Mouse (Mus musculus) CH12.LX (cell line): ENCODE data around the gene Sema6d. TPM values are rescaled to one million over a fixed set of nuclear protein-coding genes. Genes with fewer than 3 reads are reported as not detected.

Experiments used
- DNase-seq: peaks from one replicate; pipeline ENCODE4 v3.0.0-alpha.2; 2013; ENCODE audit errors: extremely low read depth
- H3K27ac ChIP-seq: 2 replicates; pipeline ENCODE4 v1.5.1; 2012; ENCODE audit warnings: low read depth, mild to moderate bottlenecking, control low read depth, moderate library complexity; ENCODE audit not compliant: insufficient read depth
- H3K27me3 ChIP-seq: replicated peaks from 2 replicates; pipeline ENCODE3; 2012; ENCODE audit warnings: inconsistent platforms
- H3K36me3 ChIP-seq, 2 experiments: replicated peaks in 1 of 2; 2 replicates each; pipeline versions ENCODE3 to v1.6.1; 2012; ENCODE audit warnings: inconsistent platforms in 1 of 2, low read length in 1 of 2, mild to moderate bottlenecking in 1 of 2, mixed read lengths in 1 of 2, moderate library complexity in 1 of 2; ENCODE audit not compliant: control insufficient read depth in 1 of 2, insufficient read depth in 1 of 2
- H3K4me1 ChIP-seq, 2 experiments: 2 replicates each; pipeline ENCODE4 v1.6.1; 2012; ENCODE audit warnings: inconsistent platforms in 1 of 2, moderate library complexity in 1 of 2; ENCODE audit not compliant: insufficient read depth in 2 of 2, control insufficient read depth in 1 of 2
- H3K4me2 ChIP-seq: 2 replicates; pipeline ENCODE4 v1.6.1; 2012; ENCODE audit warnings: low read depth, mild to moderate bottlenecking, control low read depth; ENCODE audit not compliant: poor library complexity, insufficient read depth, severe bottlenecking
- H3K4me3 ChIP-seq, 3 experiments: fragments of 150-350 bp in 1 of 3; sonication (generic) in 1 of 3; replicated peaks in 1 of 3; 2 replicates each; pipeline versions ENCODE3 to v1.5.1; 2011 to 2012; ENCODE audit warnings: low read depth in 2 of 3, low read length in 2 of 3, mild to moderate bottlenecking in 2 of 3, moderate library complexity in 2 of 3, control low read depth in 1 of 3, improper control_type of control experiment in 1 of 3, inconsistent platforms in 1 of 3, mixed read lengths in 1 of 3; ENCODE audit not compliant: poor library complexity in 1 of 3
- H3K79me2 ChIP-seq: replicated peaks from 2 replicates; pipeline ENCODE4 v1.6.1; 2012; ENCODE audit warnings: mild to moderate bottlenecking, moderate library complexity; ENCODE audit not compliant: control insufficient read depth, poor library complexity, insufficient read depth, severe bottlenecking; ENCODE audit errors: extremely low read depth
- H3K9ac ChIP-seq: 2 replicates; pipeline ENCODE4 v1.6.1; 2012; ENCODE audit warnings: low read depth, mild to moderate bottlenecking, control low read depth, moderate library complexity; ENCODE audit not compliant: insufficient read depth
- H3K9me3 ChIP-seq: replicated peaks from 2 replicates; pipeline ENCODE3; 2012; ENCODE audit warnings: low read length, inconsistent platforms, mixed read lengths
- BHLHE40 ChIP-seq: IDR thresholded peaks from 2 replicates; pipeline ENCODE4 v1.6.1; 2011; ENCODE audit warnings: mild to moderate bottlenecking, low read depth, low read length, improper control_type of control experiment
- CHD1 ChIP-seq: IDR thresholded peaks from 2 replicates; pipeline ENCODE4 v1.6.1; 2012; ENCODE audit warnings: low read depth, low read length, improper control_type of control experiment, inconsistent platforms
- CHD2 ChIP-seq: IDR thresholded peaks from 2 replicates; pipeline ENCODE4 v1.6.1; 2011; ENCODE audit warnings: low read length, improper control_type of control experiment
- CTCF ChIP-seq, 2 experiments: IDR thresholded peaks in 1 of 2; conservative IDR thresholded peaks in 1 of 2; 2 replicates each; pipeline ENCODE4 v1.5.1; 2011 to 2012; ENCODE audit warnings: low read depth in 2 of 2, low read length in 2 of 2, improper control_type of control experiment in 1 of 2, inconsistent platforms in 1 of 2, mild to moderate bottlenecking in 1 of 2, moderate library complexity in 1 of 2
- E2F4 ChIP-seq: IDR thresholded peaks from 2 replicates; pipeline ENCODE4 v1.6.1; 2011; ENCODE audit warnings: low read depth, low read length, improper control_type of control experiment; ENCODE audit not compliant: insufficient replicate concordance
- ELF1 ChIP-seq: IDR thresholded peaks from 2 replicates; pipeline ENCODE4 v1.6.1; 2014; ENCODE audit warnings: low read depth, mild to moderate bottlenecking, inconsistent platforms, low read length, improper control_type of control experiment
- HCFC1 ChIP-seq: IDR thresholded peaks from 2 replicates; pipeline ENCODE4 v1.6.1; 2012; ENCODE audit warnings: low read depth, mild to moderate bottlenecking, inconsistent platforms, low read length, improper control_type of control experiment
- KAT2A ChIP-seq: IDR thresholded peaks from 2 replicates; pipeline ENCODE4 v1.6.1; 2012; ENCODE audit warnings: low read length, improper control_type of control experiment, inconsistent platforms; ENCODE audit not compliant: insufficient replicate concordance
- MAZ ChIP-seq: IDR thresholded peaks from 2 replicates; pipeline ENCODE4 v1.6.1; 2012; ENCODE audit warnings: low read depth, mild to moderate bottlenecking, inconsistent platforms, low read length, improper control_type of control experiment, moderate library complexity
- MEF2A ChIP-seq: IDR thresholded peaks from 2 replicates; pipeline ENCODE4 v1.6.1; 2014; ENCODE audit warnings: low read depth, mild to moderate bottlenecking, inconsistent platforms, low read length, improper control_type of control experiment, borderline replicate concordance
- MXI1 ChIP-seq: IDR thresholded peaks from 2 replicates; pipeline ENCODE4 v1.6.1; 2011; ENCODE audit warnings: mild to moderate bottlenecking, low read depth, low read length, improper control_type of control experiment
- NELFE ChIP-seq: IDR thresholded peaks from 2 replicates; pipeline ENCODE4 v1.6.1; 2011; ENCODE audit warnings: low read depth, low read length, improper control_type of control experiment
- NRF1 ChIP-seq: IDR thresholded peaks from 2 replicates; pipeline ENCODE4 v1.6.1; 2014; ENCODE audit warnings: low read depth, mild to moderate bottlenecking, inconsistent platforms, low read length, improper control_type of control experiment, moderate library complexity
- PAX5 ChIP-seq: IDR thresholded peaks from 2 replicates; pipeline ENCODE4 v1.6.1; 2012; ENCODE audit warnings: low read length, inconsistent platforms, mixed read lengths
- RAD21 ChIP-seq: IDR thresholded peaks from 2 replicates; pipeline ENCODE4 v1.6.1; 2011; ENCODE audit warnings: low read depth, mild to moderate bottlenecking, low read length, improper control_type of control experiment, moderate library complexity
- RCOR1 ChIP-seq: conservative IDR thresholded peaks from 2 replicates; pipeline ENCODE4 v1.6.1; 2012; ENCODE audit warnings: low read depth, mild to moderate bottlenecking, inconsistent platforms, low read length, improper control_type of control experiment
- SMC3 ChIP-seq: IDR thresholded peaks from 2 replicates; pipeline ENCODE4 v1.6.1; 2011; ENCODE audit warnings: low read depth, low read length, improper control_type of control experiment
- ZC3H11A ChIP-seq: IDR thresholded peaks from 2 replicates; pipeline ENCODE4 v1.6.1; 2012; ENCODE audit warnings: low read depth, mild to moderate bottlenecking, inconsistent platforms, low read length, improper control_type of control experiment
- ZKSCAN1 ChIP-seq: IDR thresholded peaks from 2 replicates; pipeline ENCODE4 v1.6.1; 2012; ENCODE audit warnings: low read depth, inconsistent platforms, low read length, improper control_type of control experiment, borderline replicate concordance
- ZMIZ1 ChIP-seq: IDR thresholded peaks from 2 replicates; pipeline ENCODE4 v1.6.1; 2012; ENCODE audit warnings: low read depth, mild to moderate bottlenecking, inconsistent platforms, low read length, improper control_type of control experiment
- dilution Hi-C: fragments of 300-500 bp; cut with MboI; formaldehyde crosslinking; loops from 2 replicates; pipeline ENCODE4 v1.14.3; 2020; ENCODE audit warnings: low sequenced_read_pairs; ENCODE audit not compliant: extremely low pct_unique_long_range_greater_than_20kb, extremely low pct_ligation_motif_present
- in situ Hi-C: fragments of 300-500 bp; cut with MboI; formaldehyde crosslinking; loops from 3 replicates; pipeline ENCODE4 v1.14.3; 2019; ENCODE audit warnings: low sequenced_read_pairs, low pct_ligation_motif_present, low pct_unique_long_range_greater_than_20kb, mixed read lengths
- polyA plus RNA-seq: library from polyadenylated mRNA; unstranded; fragments of >175 nt; gene quantifications from 2 replicates; pipeline ENCODE4 v1.2.1, GENCODE M21; 2012; ENCODE audit warnings: low read depth; ENCODE audit not compliant: insufficient read length
- total RNA-seq, 2 experiments: library from RNA; depleted of rRNA; stranded (reverse); fragments of 300-350 nt in 1 of 2; fragments of >200 nt in 1 of 2; gene quantifications; 2 replicates each; pipeline ENCODE4 v1.2.3; 2012 to 2014

Sema6d gene
- total and polyA plus RNA-seq, 3 experiments, result not detected

DNA sequence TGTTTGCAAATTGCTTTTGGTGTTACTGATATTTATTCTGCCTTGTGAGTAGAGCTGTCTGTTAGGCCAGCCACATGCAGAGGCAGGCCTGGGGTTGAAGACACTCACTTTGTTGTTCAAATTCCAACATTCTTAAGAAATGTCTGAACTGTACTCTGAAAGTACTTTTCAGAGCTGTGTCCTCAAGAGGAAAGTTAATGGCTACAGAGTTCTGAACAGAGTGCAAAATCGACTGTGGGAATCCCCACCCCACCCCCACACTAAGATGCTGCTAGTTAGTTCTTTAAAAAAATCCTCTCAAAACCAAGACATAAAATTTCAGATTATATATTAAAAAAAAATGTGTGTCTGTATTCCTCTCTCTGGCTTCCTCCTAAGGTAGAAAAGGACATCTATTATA is 86.5 kb downstream of the Sema6d start:
- in situ Hi-C loops (no loop called here), dilution Hi-C loops (no loop called here)
- no peak overlapping the region for H3K4me3 ChIP-seq
- no peak for DNase-seq
- H3K9me3 ChIP-seq, result peaks cover 55% of the 10 kb centered on the region
- TF ChIP-seq RAD21 (no peak), RCOR1 (no peak), KAT2A (no peak), MEF2A (no peak), BHLHE40 (no peak), ZKSCAN1 (no peak)
- H3K27me3 ChIP-seq, result no peaks in the 10 kb centered on the region
- no peak overlapping the region for H3K27ac ChIP-seq
- H3K4me2 ChIP-seq, result no peak overlapping the region
- no peaks in the 10 kb centered on the region for H3K4me1 ChIP-seq
- no peaks in the 10 kb centered on the region for H3K79me2 ChIP-seq
- no peak overlapping the region for H3K9ac ChIP-seq
- H3K36me3 ChIP-seq, result no peaks in the 10 kb centered on the region

- DNase-seq, result no peak
- dilution Hi-C loops, result no loop called here
- H3K27me3 ChIP-seq, result no peaks in the 10 kb centered on the region
- H3K79me2 ChIP-seq, result no peaks in the 10 kb centered on the region
- H3K4me1 ChIP-seq, result no peaks in the 10 kb centered on the region
- no peak overlapping the region for H3K4me2 ChIP-seq
- H3K27ac ChIP-seq, result no peak overlapping the region
- TF ChIP-seq HCFC1 (no peak), PAX5 (no peak), ZMIZ1 (no peak), MEF2A (no peak), MAZ (no peak), KAT2A (no peak), CHD1 (no peak)
- in situ Hi-C loops, result no loop called here
- H3K4me3 ChIP-seq, result no peak overlapping the region
- H3K36me3 ChIP-seq, result no peaks in the 10 kb centered on the region
- H3K9ac ChIP-seq, result no peak overlapping the region
- H3K9me3 ChIP-seq, result peaks cover 53% of the 10 kb centered on the region
These were observed 87.0 kb downstream of the Sema6d start for GRCm38 (mm10) chr2:124176711-124177169.

DNA sequence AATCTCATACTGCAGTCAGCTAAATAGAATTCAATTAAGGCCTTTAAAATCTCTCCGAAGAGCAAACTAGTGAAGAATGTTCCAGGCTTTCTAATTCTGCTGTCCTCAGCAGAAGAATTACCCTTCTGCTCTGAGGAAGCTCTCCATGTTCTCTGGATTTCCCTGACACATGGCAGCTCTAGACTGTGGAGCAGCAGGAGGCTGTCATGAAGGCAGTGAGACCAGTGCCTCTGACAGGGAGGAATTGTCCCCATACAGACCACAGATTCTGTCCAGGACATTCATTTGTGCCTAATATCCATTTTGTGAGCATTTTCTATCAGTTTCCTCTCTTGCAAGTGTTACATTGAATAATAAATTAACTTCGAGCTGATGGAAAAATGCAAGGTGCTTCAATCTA is 99.5 kb downstream of the Sema6d start:
- Histone ChIP-seq H3K4me2 (no peak overlapping the region), H3K9me3 (peaks cover 50% of the 10 kb centered on the region), H3K79me2 (no peaks in the 10 kb centered on the region)
- TF ChIP-seq ELF1, result no peak
- no peak for TF ChIP-seq SMC3
- TF ChIP-seq RAD21, result no peak
- no peak for TF ChIP-seq KAT2A
- TF ChIP-seq NELFE, result no peak
- TF ChIP-seq MXI1, result no peak
- no peak for TF ChIP-seq CHD2
- TF ChIP-seq E2F4, result no peak
- TF ChIP-seq CTCF (conservative IDR thresholded peaks at IDR 0.05 in 1 of 2, IDR thresholded peaks at IDR 0.05 in 1 of 2; ENCODE audit: low read depth in 2 of 2, low read length in 2 of 2), result no peak
- no peak for TF ChIP-seq ZC3H11A
- TF ChIP-seq NRF1, result no peak
- TF ChIP-seq, all 38 proteins: peak for 0
- H3K27me3 ChIP-seq, result no peaks in the 10 kb centered on the region
- H3K4me1 ChIP-seq, result no peaks in the 10 kb centered on the region
- no peak overlapping the region for H3K4me3 ChIP-seq
- H3K27ac ChIP-seq, result no peak overlapping the region
- no peak overlapping the region for H3K9ac ChIP-seq
- no peak for DNase-seq
- H3K36me3 ChIP-seq, result no peaks in the 10 kb centered on the region
- in situ Hi-C loops (no loop called here), dilution Hi-C loops (no loop called here)
